Mouse (Mus musculus): ENCODE measurements around the gene Wfdc6a.

GRCm38 (mm10) chr2:164563339-164564038 lies 21.8 kb downstream of the Wfdc6a start:
- no peak for TF ChIP-seq GATA1 (IDR thresholded peaks at IDR 0.05; ENCODE audit: borderline replicate concordance, low read length)
- TF ChIP-seq FLI1 (IDR thresholded peaks at IDR 0.05; ENCODE audit: low read length), result no peak
